Comparison of ENCODE assay signal across 21 mouse cellular contexts in the genomic region with DNA sequence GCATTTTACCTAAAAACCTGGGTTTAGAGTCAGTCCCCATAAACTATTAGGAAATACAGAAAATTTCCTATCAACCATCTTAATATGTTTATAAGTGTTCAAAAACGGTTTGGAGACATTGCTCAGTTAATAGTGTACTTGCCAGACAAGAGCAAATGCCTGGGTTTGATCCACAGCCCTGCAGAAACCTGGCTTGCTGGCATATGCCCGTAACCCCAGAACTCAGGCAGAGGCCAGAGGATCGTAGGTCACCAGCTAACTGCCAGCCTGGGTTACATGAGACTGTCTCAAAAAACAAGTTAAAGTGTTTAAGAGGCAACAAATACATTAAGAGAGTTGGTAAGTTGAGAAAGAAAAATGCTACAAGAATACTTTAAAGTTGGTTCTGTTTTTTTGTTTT.
"Had no signal": no experiment of that assay in that cellular context is flagged by ENCODE, and none has a peak within 500 bp of the region (broad histone marks: within the 10 kb centered on the region; RNA-seq: fewer than 3 reads in every experiment).

No protein-coding gene starts in this region.

- ATAC-seq: midbrain, embryonic 13.5 days had no signal

- DNase-seq: kidney, adult 18-20 months; layer of hippocampus, adult 9-11 months; lung, adult 18-20 months; lung, postnatal 10 days; lung, postnatal 36 days; right cerebral cortex, adult 18-20 months; right cerebral cortex, postnatal 14 days; right cerebral cortex, postnatal 4 days; spleen, adult 18-20 months; thymus, postnatal 25 days had no signal

- H3K4me3 ChIP-seq: layer of hippocampus, adult 2 months; liver, embryonic 15.5 days; lung, embryonic 15.5 days; midbrain, embryonic 10.5 days; midbrain, embryonic 13.5 days; neural tube, embryonic 12.5 days; neural tube, embryonic 15.5 days; stomach, embryonic 15.5 days had no signal

- H3K9ac ChIP-seq: liver, embryonic 15.5 days; lung, embryonic 15.5 days; midbrain, embryonic 13.5 days; neural tube, embryonic 12.5 days; neural tube, embryonic 15.5 days; stomach, embryonic 15.5 days had no signal

- H3K4me2 ChIP-seq: liver, embryonic 11.5 days; liver, embryonic 15.5 days; lung, embryonic 15.5 days; midbrain, embryonic 13.5 days; neural tube, embryonic 12.5 days; neural tube, embryonic 15.5 days; stomach, embryonic 15.5 days had no signal

- H3K36me3 ChIP-seq: liver, embryonic 15.5 days; lung, embryonic 15.5 days; stomach, embryonic 15.5 days had no signal

- H3K9me3 ChIP-seq: liver, embryonic 15.5 days; lung, embryonic 15.5 days; megakaryocyte, embryonic 14.5 days; midbrain, embryonic 10.5 days; stomach, embryonic 15.5 days had no signal

- H3K27ac ChIP-seq: kidney, postnatal 0 days; layer of hippocampus, adult 2 months; liver, embryonic 15.5 days; lung, embryonic 15.5 days; midbrain, embryonic 10.5 days; midbrain, embryonic 13.5 days; neural tube, embryonic 12.5 days; neural tube, embryonic 15.5 days; stomach, embryonic 15.5 days had no signal

- H3K27me3 ChIP-seq: liver, embryonic 15.5 days; lung, embryonic 15.5 days; megakaryocyte, embryonic 14.5 days; midbrain, embryonic 13.5 days; neural tube, embryonic 12.5 days; neural tube, embryonic 15.5 days; stomach, embryonic 15.5 days had no signal
